Mouse (Mus musculus) olfactory bulb, adult 2 months (tissue): Measurements from ENCODE around the gene Mrln.

Experiments used
- CTCF ChIP-seq: fragments of 200-500 bp; IDR thresholded peaks from 2 replicates; pipeline ENCODE4 v1.5.1; 2012; ENCODE audit warnings: low read depth, mild to moderate bottlenecking, low read length, moderate library complexity; ENCODE audit not compliant: insufficient read depth
- POLR2A ChIP-seq: fragments of 200-500 bp; IDR thresholded peaks from 2 replicates; pipeline ENCODE4 v1.6.1; 2012; ENCODE audit warnings: mild to moderate bottlenecking, low read depth, low read length, moderate library complexity; ENCODE audit not compliant: insufficient read depth

GRCm38 (mm10) chr10:70262051-70262450, 57.6 kb downstream of the Mrln start:
- TF ChIP-seq CTCF (no peak), POLR2A (no peak)
